In the genomic region with DNA sequence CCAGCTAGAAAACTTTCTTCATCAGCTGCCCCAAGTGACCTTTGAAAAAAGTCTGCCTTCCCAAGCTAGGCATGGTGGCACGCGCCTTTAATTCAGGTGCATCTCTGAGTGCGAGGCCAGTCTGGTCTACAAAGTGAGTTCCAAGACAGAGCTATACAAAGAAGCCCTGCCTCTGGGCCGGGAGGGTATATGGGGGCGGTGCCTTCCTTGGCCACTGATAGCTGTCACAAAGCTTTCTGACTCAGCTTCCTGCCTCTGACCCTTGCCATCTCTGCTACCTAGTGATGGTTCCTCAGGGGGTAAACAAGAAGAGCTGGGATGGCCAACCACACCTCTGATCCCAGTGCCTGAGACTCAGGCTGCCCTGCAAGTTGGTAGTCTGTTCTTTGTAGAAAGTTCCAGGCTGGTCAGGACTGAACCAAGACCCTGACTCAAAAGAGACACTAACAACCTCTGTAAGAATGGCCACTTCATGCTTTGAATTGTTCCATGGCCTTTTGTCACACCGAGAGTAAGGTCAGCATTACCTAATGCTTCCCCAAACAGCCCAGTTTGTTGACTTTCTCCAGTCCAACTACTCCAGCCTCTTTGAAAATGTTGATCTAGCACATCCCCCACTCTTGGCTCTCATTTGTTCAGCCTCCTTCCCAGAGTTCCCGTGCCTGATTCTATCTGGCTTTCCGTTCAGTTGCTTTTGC, we compare ENCODE assay signal across 16 mouse cellular contexts.
DNase-seq lines count a peak whose midpoint lies in the region; ATAC-seq and TF ChIP-seq lines count a peak whose summit lies in the region.
"Had no signal": no experiment of that assay in that cellular context is flagged by ENCODE, and none has a peak within 500 bp of the region (broad histone marks: within the 10 kb centered on the region; RNA-seq: fewer than 3 reads in every experiment).

No protein-coding gene starts in this region.

- H3K27me3 ChIP-seq in G1E (ENCODE audit: insufficient read depth, low read length) = no peaks in the 10 kb centered on the region
- H3K27me3 ChIP-seq in liver, adult 2 months (ENCODE audit: control insufficient read depth, insufficient read depth, low read length) = no peaks in the 10 kb centered on the region
- no peaks in the 10 kb centered on the region for H3K27me3 ChIP-seq in lung, embryonic 16.5 days (ENCODE audit: control insufficient read depth, insufficient read depth, low read depth, low read length)
- H3K27me3 ChIP-seq: hindbrain, embryonic 12.5 days; limb, embryonic 12.5 days had no signal

- H3K36me3 ChIP-seq in G1E (replicated peaks) = peaks cover 57% of the 10 kb centered on the region
- no peaks in the 10 kb centered on the region for H3K36me3 ChIP-seq in liver, adult 2 months (ENCODE audit: control insufficient read depth, insufficient read depth, low read length)
- 0 out of 2 replicates have a peak, but pooled peaks cover 4% of the 10 kb centered on the region for H3K36me3 ChIP-seq in lung, embryonic 16.5 days (ENCODE audit: control insufficient read depth, insufficient read depth, low read length)

- H3K9ac ChIP-seq in liver, adult 2 months (ENCODE audit: low read depth, low read length) = no peak overlapping the region
- no peak overlapping the region for H3K9ac ChIP-seq in lung, embryonic 16.5 days (ENCODE audit: low read length)
- H3K9ac ChIP-seq: hindbrain, embryonic 12.5 days; limb, embryonic 12.5 days had no signal

- H3K4me2 ChIP-seq in lung, embryonic 16.5 days (ENCODE audit: low read depth, low read length) = no peak overlapping the region
- H3K4me2 ChIP-seq: hindbrain, embryonic 12.5 days; limb, embryonic 12.5 days; midbrain, embryonic 11.5 days had no signal

- H3K27ac ChIP-seq in liver, adult 2 months (replicated peaks; ENCODE audit: insufficient read depth, low read depth, low read length) = peak overlapping the region; percentile 91
- H3K27ac ChIP-seq in lung, embryonic 16.5 days (ENCODE audit: low read length) = peak overlapping the region; percentile 4
- H3K27ac ChIP-seq: hindbrain, embryonic 12.5 days; limb, embryonic 12.5 days had no signal

- ATAC-seq in G1E (ENCODE audit: extremely low read depth, insufficient number of reproducible peaks, low FRiP score, poor library complexity, severe bottlenecking) = peak; percentile 5; the same call in 1 of the 2 replicates
- peak; percentile 51 for ATAC-seq in lung, embryonic 16.5 days (ENCODE audit: low read depth)

- TF ChIP-seq CTCF in G1E (IDR thresholded peaks at IDR 0.05; ENCODE audit: low read depth, low read length) = no peak
- no peak for TF ChIP-seq CTCF in liver, adult 2 months (IDR thresholded peaks at IDR 0.05; ENCODE audit: low read depth, low read length)

- H3K79me2 ChIP-seq in liver, adult 2 months (ENCODE audit: control insufficient read depth, insufficient read depth, low read length) = no peaks in the 10 kb centered on the region

- no peak for TF ChIP-seq POLR2A in liver, adult 2 months (IDR thresholded peaks at IDR 0.05; ENCODE audit: extremely low read depth, insufficient read depth, low read length)

- H3K9me3 ChIP-seq in G1E (replicated peaks) = no peaks in the 10 kb centered on the region
- H3K9me3 ChIP-seq in lung, embryonic 16.5 days (ENCODE audit: control insufficient read depth, low read length) = no peaks in the 10 kb centered on the region
- H3K9me3 ChIP-seq: hindbrain, embryonic 12.5 days had no signal

- H3K4me1 ChIP-seq in G1E (ENCODE audit: insufficient read depth, low read depth, low read length) = peaks cover 6% of the 10 kb centered on the region; the same call in 1 of the 2 replicates
- H3K4me1 ChIP-seq in liver, adult 2 months (ENCODE audit: control insufficient read depth, insufficient read depth, low read length) = peaks cover 11% of the 10 kb centered on the region
- no peaks in the 10 kb centered on the region; the same call in 1 of the 2 replicates for H3K4me1 ChIP-seq in lung, embryonic 16.5 days (replicated peaks; ENCODE audit: control insufficient read depth, insufficient read depth, low read length)
- H3K4me1 ChIP-seq: hindbrain, embryonic 12.5 days; limb, embryonic 12.5 days had no signal

- 21% methylated on average over 8 of the region's 8 CpGs for WGBS in liver, adult 2 months
- 60% methylated on average over 8 of the region's 8 CpGs for WGBS in lung, embryonic 16.5 days

- DNase-seq in 416B (ENCODE audit: low read depth) (peak; percentile 57), G1E (ENCODE audit: low spot score) (no peak)
- peak; percentile 98 for DNase-seq in liver, adult 2 months (ENCODE audit: extremely low read depth, low read depth, low spot score)
- no peak for DNase-seq in right cerebral cortex, postnatal 36 days (ENCODE audit: low spot score in 2 of 2)
- DNase-seq in retina, embryonic 14.5 days (ENCODE audit: low spot score) = no peak
- no peak for DNase-seq in embryo, embryonic 10 days (ENCODE audit: low spot score)
- no peak for DNase-seq in kidney, postnatal 36 days
- DNase-seq: cerebellum, adult 8-10 months; embryo, embryonic 11 days; heart, adult 18-20 months; kidney, adult 8-10 months; spleen, adult 18-20 months had no signal

- no peak overlapping the region for H3K4me3 ChIP-seq in G1E (ENCODE audit: low read depth, low read length)
- no peak overlapping the region for H3K4me3 ChIP-seq in liver, adult 2 months (ENCODE audit: insufficient read depth, low read depth, low read length)
- H3K4me3 ChIP-seq in lung, embryonic 16.5 days (ENCODE audit: low read length) = no peak overlapping the region
- H3K4me3 ChIP-seq: hindbrain, embryonic 12.5 days; limb, embryonic 12.5 days had no signal

Comparison
In these comparisons a context has a peak if more than half of its experiments do, and no peak if none do; other contexts are left out.
1. DNase-seq: peak in 416B (single experiment) and liver, adult 2 months (single experiment); none in G1E (single experiment), right cerebral cortex, postnatal 36 days (0 of 2), retina, embryonic 14.5 days (single experiment), embryo, embryonic 10 days (single experiment) and kidney, postnatal 36 days (0 of 2).